In the genomic region with DNA sequence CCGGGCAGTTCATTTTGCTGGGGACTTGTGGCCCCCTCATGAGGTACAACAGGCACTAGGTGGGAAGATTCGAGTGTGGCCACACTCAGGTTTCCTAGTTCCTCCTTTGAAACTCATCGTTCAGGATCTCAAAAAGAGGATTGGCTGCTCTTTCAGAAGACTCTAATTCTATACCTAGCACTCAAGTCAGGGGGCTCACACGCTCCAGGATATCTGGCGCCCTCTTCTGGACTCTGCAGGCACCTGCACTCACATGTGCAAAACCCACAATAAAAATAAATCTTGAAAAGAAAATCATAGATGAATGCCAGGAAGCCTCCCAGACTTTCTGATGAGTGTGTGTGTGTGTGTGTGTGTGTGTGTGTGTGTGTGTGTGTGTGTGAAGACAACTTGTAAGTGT, we compare ENCODE assay signal across 11 mouse cellular contexts. TPM values are rescaled to one million over a fixed set of nuclear protein-coding genes. Genes with fewer than 3 reads are reported as not detected.
DNase-seq lines count a peak whose midpoint lies in the region; ATAC-seq and TF ChIP-seq lines count a peak whose summit lies in the region.
"Had no signal": no experiment of that assay in that cellular context is flagged by ENCODE, and none has a peak within 500 bp of the region (broad histone marks: within the 10 kb centered on the region; RNA-seq: fewer than 3 reads in every experiment).

No protein-coding gene starts in this region.

- H3K79me2 ChIP-seq in MEL (ENCODE audit: control insufficient read depth, insufficient read depth, low read length, poor library complexity) = no peaks in the 10 kb centered on the region; the same call in 1 of the 2 replicates

- 67% methylated on average over 5 of the region's 5 CpGs for WGBS in lung, adult 2 months
- WGBS in liver, embryonic 14.5 days (ENCODE audit: insufficient replicate concordance) = 41% methylated on average over 5 of the region's 5 CpGs
- 75% methylated on average over 5 of the region's 5 CpGs for WGBS in kidney, embryonic 16.5 days

- no peak for ATAC-seq in liver, embryonic 14.5 days (ENCODE audit: insufficient read depth)
- no peak for ATAC-seq in kidney, embryonic 16.5 days (ENCODE audit: low FRiP score, low TSS enrichment)

- H3K4me1 ChIP-seq in lung, adult 2 months (ENCODE audit: control insufficient read depth, insufficient read depth, low read length) = 0 out of 2 replicates have a peak, but pooled peaks cover 4% of the 10 kb centered on the region
- peaks cover 3 to 13% of the 10 kb centered on the region in 2 experiments; a peak in 3 of 4 replicates for H3K4me1 ChIP-seq in MEL (ENCODE audit: control insufficient read depth in 1 of 2, insufficient read depth in 2 of 2, low read length in 2 of 2)
- no peaks in the 10 kb centered on the region for H3K4me1 ChIP-seq in liver, embryonic 14.5 days (replicated peaks; ENCODE audit: control insufficient read depth in 2 of 2, insufficient read depth in 2 of 2, low read length in 1 of 2)
- H3K4me1 ChIP-seq in kidney, embryonic 16.5 days (ENCODE audit: insufficient read depth, low read length) = peaks cover 19% of the 10 kb centered on the region

- TF ChIP-seq RAD21 in MEL (IDR thresholded peaks at IDR 0.05; ENCODE audit: low read depth, low read length) = peak; percentile 52

- H3K4me3 ChIP-seq in lung, adult 2 months (replicated peaks; ENCODE audit: extremely low read depth, low read depth, low read length) = no peak overlapping the region
- H3K4me3 ChIP-seq in MEL (ENCODE audit: control insufficient read depth in 1 of 2, insufficient read depth in 1 of 2, low read depth in 2 of 2, low read length in 2 of 2) = no peak overlapping the region
- H3K4me3 ChIP-seq in liver, embryonic 14.5 days (ENCODE audit: insufficient read depth in 1 of 2, low read depth in 2 of 2, low read length in 2 of 2) = no peak overlapping the region
- H3K4me3 ChIP-seq in kidney, embryonic 16.5 days (ENCODE audit: low read length) = no peak overlapping the region
- H3K4me3 ChIP-seq: hindbrain, embryonic 10.5 days; liver, embryonic 15.5 days had no signal

- DNase-seq in embryo, embryonic 10.5 days (ENCODE audit: low spot score) = peak; percentile 46
- no peak for DNase-seq in embryo, embryonic 9.5 days (ENCODE audit: extremely low spot score)
- DNase-seq in lung, adult 2 months = no peak
- DNase-seq in lung, postnatal 14 days = no peak
- peak; percentile 73 for DNase-seq in MEL (ENCODE audit: low read depth, low spot score)
- no peak for DNase-seq in liver, embryonic 14.5 days (ENCODE audit: low read depth in 3 of 3, low spot score in 3 of 3)
- no peak for DNase-seq in urinary bladder, postnatal 10 days (ENCODE audit: low spot score)
- DNase-seq: layer of hippocampus, adult 9-11 months had no signal

- peak; percentile 34 for TF ChIP-seq CTCF in lung, adult 2 months (IDR thresholded peaks at IDR 0.05; ENCODE audit: insufficient read depth, low read length)
- peak; percentile 63 to 73 (median 67) for TF ChIP-seq CTCF in MEL (IDR thresholded peaks at IDR 0.05 in 2 of 3, conservative IDR thresholded peaks at IDR 0.05 in 1 of 3; ENCODE audit: control insufficient read depth in 1 of 3, insufficient read depth in 1 of 3, low read depth in 2 of 3, low read length in 3 of 3, poor library complexity in 1 of 3, severe bottlenecking in 1 of 3)
- peak; percentile 52 for TF ChIP-seq CTCF in liver, embryonic 14.5 days (IDR thresholded peaks at IDR 0.05; ENCODE audit: low read depth)

- no peak overlapping the region for H3K9ac ChIP-seq in MEL (ENCODE audit: control insufficient read depth, low read depth, low read length, poor library complexity, severe bottlenecking)
- no peak overlapping the region for H3K9ac ChIP-seq in liver, embryonic 14.5 days (replicated peaks)
- H3K9ac ChIP-seq in kidney, embryonic 16.5 days (replicated peaks; ENCODE audit: low read length) = no peak overlapping the region
- H3K9ac ChIP-seq: liver, embryonic 15.5 days had no signal

- no peak for TF ChIP-seq POLR2A in lung, adult 2 months (IDR thresholded peaks at IDR 0.05; ENCODE audit: borderline replicate concordance, extremely low read depth, low read depth, low read length)
- TF ChIP-seq POLR2A in MEL (IDR thresholded peaks at IDR 0.05; ENCODE audit: control insufficient read depth in 1 of 2, insufficient read depth in 1 of 2, low read depth in 1 of 2, low read length in 2 of 2, poor library complexity in 1 of 2) = no peak

- TF ChIP-seq EP300 in MEL (IDR thresholded peaks at IDR 0.05; ENCODE audit: low read depth in 1 of 2, low read length in 2 of 2) = no peak
- no peak for TF ChIP-seq EP300 in liver, embryonic 14.5 days (IDR thresholded peaks at IDR 0.05; ENCODE audit: low read depth)

- H3K36me3 ChIP-seq in MEL (ENCODE audit: control insufficient read depth in 1 of 2, insufficient read depth in 2 of 2, low read length in 2 of 2) = peaks cover 0 to 18% of the 10 kb centered on the region in 2 experiments; a peak in 2 of 4 replicates
- H3K36me3 ChIP-seq in liver, embryonic 14.5 days (replicated peaks; ENCODE audit: control insufficient read depth, insufficient read depth, low read depth) = no peaks in the 10 kb centered on the region
- H3K36me3 ChIP-seq in kidney, embryonic 16.5 days (ENCODE audit: insufficient read depth, low read length) = no peaks in the 10 kb centered on the region
- H3K36me3 ChIP-seq: hindbrain, embryonic 10.5 days; liver, embryonic 15.5 days had no signal

- no peak overlapping the region for H3K4me2 ChIP-seq in liver, embryonic 14.5 days (ENCODE audit: low read depth)
- no peak overlapping the region for H3K4me2 ChIP-seq in kidney, embryonic 16.5 days (replicated peaks; ENCODE audit: low read depth, low read length)
- H3K4me2 ChIP-seq: liver, embryonic 15.5 days had no signal

- no peak overlapping the region for H3K27ac ChIP-seq in MEL (ENCODE audit: control insufficient read depth, low read depth, low read length)
- no peak overlapping the region for H3K27ac ChIP-seq in liver, embryonic 14.5 days
- no peak overlapping the region for H3K27ac ChIP-seq in kidney, embryonic 16.5 days (ENCODE audit: low read length)
- H3K27ac ChIP-seq: hindbrain, embryonic 10.5 days; liver, embryonic 15.5 days had no signal

- H3K9me3 ChIP-seq in MEL (replicated peaks; ENCODE audit: insufficient read depth, low read length) = no peaks in the 10 kb centered on the region
- no peaks in the 10 kb centered on the region for H3K9me3 ChIP-seq in liver, embryonic 14.5 days (ENCODE audit: control insufficient read depth, low read length)
- H3K9me3 ChIP-seq in kidney, embryonic 16.5 days (ENCODE audit: low read length) = 0 out of 2 replicates have a peak, but pooled peaks cover 5% of the 10 kb centered on the region
- H3K9me3 ChIP-seq: liver, embryonic 15.5 days had no signal

- H3K27me3 ChIP-seq in MEL (ENCODE audit: control insufficient read depth in 1 of 2, insufficient read depth in 2 of 2, low read length in 2 of 2) = no peaks in the 10 kb centered on the region
- peaks cover 39% of the 10 kb centered on the region for H3K27me3 ChIP-seq in liver, embryonic 14.5 days (ENCODE audit: control insufficient read depth, insufficient read depth, low read length)
- H3K27me3 ChIP-seq in kidney, embryonic 16.5 days (ENCODE audit: insufficient read depth, low read length) = no peaks in the 10 kb centered on the region

TF ChIP-seq in MEL, 35 proteins besides CTCF, POLR2A, EP300 and RAD21:
- TF ChIP-seq HCFC1 (IDR thresholded peaks at IDR 0.05; ENCODE audit: low read depth, low read length) = 0 out of 2 replicates have a peak, but pooled peaks have one; percentile 34
- 0 out of 2 replicates have a peak, but pooled peaks have one; percentile 16 for TF ChIP-seq SIN3A (IDR thresholded peaks at IDR 0.05; ENCODE audit: low read length)
- TF ChIP-seq SMC3 (IDR thresholded peaks at IDR 0.05; ENCODE audit: low read depth, low read length) = peak; percentile 52
- TF ChIP-seq E2F4 (IDR thresholded peaks at IDR 0.05; ENCODE audit: borderline replicate concordance, low read depth, low read length) = no peak
- peak; percentile 56 for TF ChIP-seq ZC3H11A (IDR thresholded peaks at IDR 0.05; ENCODE audit: low read depth, low read length)
- no peak for TF ChIP-seq GATA1 (IDR thresholded peaks at IDR 0.05; ENCODE audit: low read depth, low read length)
- TF ChIP-seq MYC (IDR thresholded peaks at IDR 0.05; ENCODE audit: low read depth, low read length) = 0 out of 2 replicates have a peak, but pooled peaks have one; percentile 40
TF ChIP-seq in MEL: peak in this region for 5.

RNA-seq across cellular contexts. Expression of a gene that starts 1.1 kb away (rescaled TPM):
- 80.8 and 81.7 TPM in 2 replicates for polyA plus RNA-seq in lung, adult 2 months (2012; rRNA removed)
- total RNA-seq in MEL (2012; rRNA removed) = 17.5 and 18.1 TPM in 2 replicates
- polyA plus RNA-seq in MEL (2012; ENCODE audit: insufficient read depth in 1 of 2, insufficient read length in 2 of 2, low read depth in 1 of 2, low replicate concordance in 2 of 2, missing spikeins in 1 of 2) = 10 to 100 TPM in 1 of 2 experiments, not detected in 1; 21.5 TPM
- polyA plus RNA-seq in liver, embryonic 14.5 days (2012; rRNA removed) = 4.6 TPM in 2 replicates
- 5.5 and 7.3 TPM in 2 replicates for polyA plus RNA-seq in liver, embryonic 14.5 days (2014; fragmentation: Nextera tagmentation; extraction: Ambion mirVana)
- 114 and 123 TPM in 2 replicates for polyA plus RNA-seq in kidney, embryonic 16.5 days (2015; fragmentation: Nextera tagmentation; extraction: Ambion mirVana)

Comparison
In these comparisons a context has a peak if more than half of its experiments do, and no peak if none do; other contexts are left out.
1. DNase-seq: peak in embryo, embryonic 10.5 days (single experiment) and MEL (single experiment); none in embryo, embryonic 9.5 days (single experiment), lung, adult 2 months (single experiment), lung, postnatal 14 days (single experiment), liver, embryonic 14.5 days (0 of 3) and urinary bladder, postnatal 10 days (single experiment).
2. Peak in every context shown above with its lines, with median percentiles within 50 percentile points of each other: CTCF ChIP-seq.